Mouse (Mus musculus): Measurements from ENCODE around the gene Dgkd.

DNA sequence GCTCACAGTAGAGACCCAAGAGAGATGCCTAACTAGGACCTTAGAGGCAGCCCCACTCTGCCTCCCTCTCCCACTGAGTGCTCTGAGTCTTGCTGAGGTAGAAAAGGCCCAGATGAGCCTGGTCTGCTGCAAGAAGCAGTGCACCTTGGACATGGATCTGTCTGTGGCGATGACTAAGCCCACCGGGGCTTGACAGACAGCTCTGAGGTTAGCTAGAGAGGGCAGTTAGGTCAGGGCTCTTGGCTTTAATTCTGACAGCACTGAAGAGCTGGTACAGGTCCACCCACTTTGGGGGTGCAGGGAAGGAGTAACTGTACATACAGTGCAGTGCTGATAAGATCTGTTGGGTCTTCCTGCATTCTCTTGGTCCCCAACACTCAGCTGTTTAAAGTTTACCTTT, 82.5 kb downstream of the Dgkd start:
- TF ChIP-seq CTCF (IDR thresholded peaks at IDR 0.05 in 2 of 3, conservative IDR thresholded peaks at IDR 0.05 in 1 of 3; ENCODE audit: control insufficient read depth in 1 of 3, insufficient read depth in 1 of 3, low read depth in 2 of 3, low read length in 3 of 3, poor library complexity in 1 of 3, severe bottlenecking in 1 of 3) = no peak
- TF ChIP-seq POLR2A (IDR thresholded peaks at IDR 0.05; ENCODE audit: control insufficient read depth in 1 of 2, insufficient read depth in 1 of 2, low read depth in 1 of 2, low read length in 2 of 2, poor library complexity in 1 of 2) = no peak
- TF ChIP-seq SMC3 (IDR thresholded peaks at IDR 0.05; ENCODE audit: low read depth, low read length) = no peak
- TF ChIP-seq MAX (IDR thresholded peaks at IDR 0.05; ENCODE audit: low read length) = no peak
- TF ChIP-seq RAD21 (IDR thresholded peaks at IDR 0.05; ENCODE audit: low read depth, low read length) = no peak
- no peak for TF ChIP-seq ELF1 (IDR thresholded peaks at IDR 0.05; ENCODE audit: low read depth, low read length)
- TF ChIP-seq RCOR1 (IDR thresholded peaks at IDR 0.05; ENCODE audit: low read depth, low read length) = no peak
- TF ChIP-seq USF1 (IDR thresholded peaks at IDR 0.05; ENCODE audit: low read depth, low read length) = no peak
- no peak for TF ChIP-seq EP300 (IDR thresholded peaks at IDR 0.05; ENCODE audit: low read depth in 1 of 2, low read length in 2 of 2)
- no peak for TF ChIP-seq ZC3H11A (IDR thresholded peaks at IDR 0.05; ENCODE audit: low read depth, low read length)
- TF ChIP-seq POLR2AphosphoS5 (IDR thresholded peaks at IDR 0.05; ENCODE audit: borderline replicate concordance, low read depth, low read length) = no peak

Data from MEL (cell line).